Comparison of ENCODE assay signal across 12 mouse cellular contexts in the genomic region with DNA sequence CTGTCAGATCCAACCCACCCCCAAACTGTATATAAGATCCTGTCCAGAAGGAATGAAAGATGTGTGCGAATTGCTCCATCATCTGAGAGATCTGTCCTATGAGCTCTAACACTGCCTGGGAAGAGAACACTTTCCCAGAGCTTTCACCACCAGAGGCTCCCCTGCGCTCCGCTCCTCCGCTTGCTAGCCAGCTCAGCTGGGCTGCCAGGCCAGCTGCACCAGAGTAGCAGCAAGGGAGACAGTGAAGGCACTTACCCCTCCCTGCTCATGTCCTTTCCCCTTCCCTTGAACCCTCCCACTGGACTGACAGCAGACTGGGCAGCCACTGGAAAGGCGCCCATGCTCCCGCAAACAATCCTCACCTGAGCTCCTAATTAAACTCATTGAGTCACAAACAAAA. TPM values are rescaled to one million over a fixed set of nuclear protein-coding genes. Genes with fewer than 3 reads are reported as not detected.
DNase-seq lines count a peak whose midpoint lies in the region; TF ChIP-seq lines count a peak whose summit lies in the region.
"Had no signal": no experiment of that assay in that cellular context is flagged by ENCODE, and none has a peak within 500 bp of the region (broad histone marks: within the 10 kb centered on the region; RNA-seq: fewer than 3 reads in every experiment).

No protein-coding gene starts in this region.

- peak; percentile 17; the same call in 1 of the 2 replicates for TF ChIP-seq CTCF in brain, embryonic 14.5 days (IDR thresholded peaks at IDR 0.05; ENCODE audit: borderline replicate concordance, extremely low read depth, insufficient read depth, insufficient read length)

- TF ChIP-seq POLR2A in brain, embryonic 14.5 days (IDR thresholded peaks at IDR 0.05; ENCODE audit: borderline replicate concordance, extremely low read depth, insufficient read depth, insufficient read length, poor library complexity, severe bottlenecking): no peak

- intact Hi-C loops in heart, postnatal 10 days (cut with DNase I): no loop called here

- DNase-seq in heart, adult 11 months: peak; percentile 74
- no peak for DNase-seq in heart, postnatal 10 days
- DNase-seq in kidney, postnatal 4 days: peak; percentile 44 to 48
- no peak for DNase-seq in kidney, adult 9 months
- DNase-seq in ZHBTc4 (ENCODE audit: low read depth, low spot score): peak; percentile 39
- DNase-seq in brain, embryonic 14.5 days (ENCODE audit: low read depth): no peak
- DNase-seq in layer of hippocampus, adult 11-12 months (ENCODE audit: low spot score): no peak
- DNase-seq: cerebellum, postnatal 14 days; embryo, embryonic 11 days; midbrain, embryonic 14.5 days; right cerebral cortex, adult 18-20 months had no signal

RNA-seq across cellular contexts. Expression of gene Pan3, which starts 6.3 kb away (rescaled TPM):
- 10 to 100 TPM; 59.7 to 63.2 TPM for total RNA-seq in heart, postnatal 10 days (2021)
- polyA plus RNA-seq in brain, embryonic 14.5 days (2012; rRNA removed): 44.5 and 54.6 TPM in 2 replicates

RNA-seq across cellular contexts. Expression of gene Flt3, which starts 23.3 kb away (rescaled TPM):
- under 1 TPM; 0.07 to 0.12 TPM for total RNA-seq in heart, postnatal 10 days (2021)
- 0.20 and 0.56 TPM in 2 replicates for polyA plus RNA-seq in brain, embryonic 14.5 days (2012; rRNA removed)
- polyA plus RNA-seq: hindbrain, embryonic 10.5 days had no signal

Comparison
In these comparisons a context has a peak if more than half of its experiments do, and no peak if none do; other contexts are left out.
1. DNase-seq: peak in heart, adult 11 months (single experiment), kidney, postnatal 4 days (2 of 2) and ZHBTc4 (single experiment); none in heart, postnatal 10 days (0 of 2), kidney, adult 9 months (single experiment), brain, embryonic 14.5 days (single experiment) and layer of hippocampus, adult 11-12 months (single experiment).